Mouse (Mus musculus) ovary, postnatal 36 days (tissue): ENCODE data around the gene Bcl2.
A peak's percentile ranks its signal among the peaks of the same experiment; 100 is the strongest.

Experiments
- DNase-seq: peaks from one replicate; pipeline ENCODE4 v3.0.0; 2022; ENCODE audit warnings: low spot score, mixed read lengths

Gene Bcl2

GRCm38 (mm10) chr1:106513481-106513880 is 200.6 kb downstream of the Bcl2 start:
- no peak for DNase-seq

- DNase-seq = peak; percentile 64
Observed at GRCm38 (mm10) chr1:106511593-106511992, 202.5 kb downstream of the Bcl2 start.

GRCm38 (mm10) chr1:106507556-106507955 is 206.5 kb downstream of the Bcl2 start:
- no peak for DNase-seq

- DNase-seq = no peak
Observed at GRCm38 (mm10) chr1:106503910-106504309, 210.2 kb downstream of the Bcl2 start.

- DNase-seq = no peak
Observed at GRCm38 (mm10) chr1:106503407-106503806, 210.7 kb downstream of the Bcl2 start.

- no peak for DNase-seq
Observed at GRCm38 (mm10) chr1:106497999-106498398, 216.1 kb downstream of the Bcl2 start.
